Mouse (Mus musculus) embryonic fibroblast, embryonic 13.5 days (primary cell): Measurements from ENCODE around the gene Rab4a. TPM values are rescaled to one million over a fixed set of nuclear protein-coding genes. Genes with fewer than 3 reads are reported as not detected.
"Not testable (repeated sequence)": the region's sequence is repeated elsewhere in the genome, so short reads cannot be mapped to it uniquely, and the experiment has no call there.

Experiments used
- H3K27ac ChIP-seq: 2 replicates; pipeline ENCODE4 v1.5.1; 2012; ENCODE audit warnings: low read length, control low read depth, inconsistent platforms; ENCODE audit not compliant: insufficient read depth
- H3K4me1 ChIP-seq: 2 replicates; pipeline ENCODE4 v1.6.1; 2011; ENCODE audit warnings: low read length; ENCODE audit not compliant: control insufficient read depth, insufficient read depth
- H3K4me3 ChIP-seq: 2 replicates; pipeline ENCODE4 v1.5.1; 2011; ENCODE audit warnings: mild to moderate bottlenecking, control low read depth, low read length; ENCODE audit not compliant: insufficient read depth
- CTCF ChIP-seq: IDR thresholded peaks from 2 replicates; pipeline ENCODE4 v1.5.1; 2011; ENCODE audit warnings: mild to moderate bottlenecking, control low read depth, low read length, moderate library complexity, borderline replicate concordance; ENCODE audit not compliant: insufficient read depth
- POLR2A ChIP-seq: IDR thresholded peaks from 2 replicates; pipeline ENCODE4 v1.6.1; 2011; ENCODE audit warnings: low read depth, mild to moderate bottlenecking, control low read depth, low read length, moderate library complexity
- polyA plus RNA-seq: library from polyadenylated mRNA; stranded (reverse); fragments of >200 nt; gene quantifications from 2 replicates; pipeline ENCODE4 v1.2.4, GENCODE M21; 2011; ENCODE audit warnings: low read depth; ENCODE audit not compliant: missing spikeins, insufficient read length

The Rab4a gene
- polyA plus RNA-seq, 1 experiment: 22.0 TPM

DNA sequence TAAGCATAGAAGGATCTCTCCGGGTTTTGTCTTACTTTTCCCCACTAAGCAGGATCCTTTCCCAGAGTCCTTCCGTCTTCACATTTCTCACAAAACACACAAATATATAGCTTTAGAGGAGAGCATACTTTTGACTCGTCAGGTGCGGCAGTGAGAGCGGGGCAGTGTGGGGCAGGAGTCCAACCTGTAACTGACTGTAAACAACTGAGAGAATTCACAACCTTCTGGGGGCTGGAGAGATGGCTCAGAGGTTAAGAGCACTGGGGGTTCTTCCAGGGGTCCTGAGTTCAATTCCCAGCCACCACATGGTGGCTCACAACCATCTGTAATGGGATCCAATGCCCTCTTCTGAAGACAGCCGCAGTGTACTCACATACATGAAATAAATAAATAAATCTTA is 6.4 kb upstream of the Rab4a start:
- Histone ChIP-seq H3K27ac (no peak overlapping the region), H3K4me1 (no peaks in the 10 kb centered on the region), H3K4me3 (no peak overlapping the region)
- no peak for TF ChIP-seq POLR2A
- no peak for TF ChIP-seq CTCF

DNA sequence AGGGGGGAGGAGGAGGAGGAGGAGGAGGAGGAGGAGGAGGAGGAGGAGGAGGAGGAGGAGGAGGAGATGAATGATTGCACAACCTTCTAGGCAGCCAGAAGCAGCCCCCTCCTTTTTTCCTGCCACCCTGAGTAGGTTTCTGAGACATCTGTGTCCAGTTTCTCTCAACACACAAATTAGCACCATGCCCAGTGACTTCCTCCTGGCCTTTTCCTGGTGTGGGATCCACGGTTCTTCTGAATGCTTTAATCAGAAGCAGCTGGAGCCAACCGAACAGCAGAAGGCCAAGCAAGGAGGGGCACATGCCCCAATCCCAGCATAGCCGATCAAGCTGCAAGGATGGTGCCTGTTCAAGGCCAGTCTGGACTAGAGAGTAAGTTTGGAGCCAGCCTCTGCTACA is 5.9 kb upstream of the Rab4a start:
- H3K4me3 ChIP-seq: no peak overlapping the region
- TF ChIP-seq POLR2A: no peak
- TF ChIP-seq CTCF: no peak
- H3K27ac ChIP-seq: no peak overlapping the region

DNA sequence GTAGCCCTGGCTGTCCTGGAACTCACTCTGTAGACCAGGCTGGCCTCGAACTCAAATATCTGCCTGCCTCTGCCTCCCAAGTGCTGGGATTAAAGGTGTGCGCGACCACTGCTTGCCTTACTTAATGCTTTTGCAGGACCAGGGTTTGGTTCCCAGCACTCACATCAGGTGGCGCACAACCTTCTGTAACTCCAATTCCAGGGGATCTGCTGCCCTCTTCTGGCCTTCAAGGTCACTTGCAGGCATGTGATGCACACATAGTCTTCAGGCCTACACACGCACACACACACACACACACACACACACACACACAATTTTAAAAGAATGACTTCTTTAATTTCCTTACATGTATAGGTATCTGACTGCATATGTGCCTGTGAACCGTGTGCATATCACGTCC is 4.9 kb upstream of the Rab4a start:
- no peak overlapping the region for H3K27ac ChIP-seq
- no peak overlapping the region for H3K4me3 ChIP-seq
- TF ChIP-seq POLR2A (no peak), CTCF (no peak)
- no peaks in the 10 kb centered on the region for H3K4me1 ChIP-seq

More for the DNA sequence above, 5.9 kb upstream of the Rab4a start:
- no peaks in the 10 kb centered on the region for H3K4me1 ChIP-seq

DNA sequence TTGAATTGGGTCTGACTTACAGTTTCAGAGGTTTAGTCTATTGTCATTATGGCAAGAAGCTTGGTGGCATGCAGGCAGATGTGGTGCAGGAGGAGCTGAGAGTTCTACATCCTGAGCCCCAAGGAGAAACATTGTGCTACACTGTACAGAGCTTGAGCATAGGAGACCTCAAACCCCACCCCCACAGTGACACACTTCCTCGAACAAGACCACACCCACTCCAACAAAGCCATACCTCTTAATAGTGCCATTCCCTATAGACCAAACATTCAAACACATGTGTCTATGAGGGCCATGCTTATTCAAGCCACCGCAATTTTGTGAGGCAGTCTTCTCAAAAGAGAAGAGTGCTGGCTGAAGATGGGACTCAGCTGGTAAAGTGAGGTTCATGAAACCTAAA is 4.2 kb upstream of the Rab4a start:
- TF ChIP-seq POLR2A (no peak), CTCF (no peak)
- H3K27ac ChIP-seq: no peak overlapping the region
- H3K4me3 ChIP-seq: no peak overlapping the region
- H3K4me1 ChIP-seq: no peaks in the 10 kb centered on the region

DNA sequence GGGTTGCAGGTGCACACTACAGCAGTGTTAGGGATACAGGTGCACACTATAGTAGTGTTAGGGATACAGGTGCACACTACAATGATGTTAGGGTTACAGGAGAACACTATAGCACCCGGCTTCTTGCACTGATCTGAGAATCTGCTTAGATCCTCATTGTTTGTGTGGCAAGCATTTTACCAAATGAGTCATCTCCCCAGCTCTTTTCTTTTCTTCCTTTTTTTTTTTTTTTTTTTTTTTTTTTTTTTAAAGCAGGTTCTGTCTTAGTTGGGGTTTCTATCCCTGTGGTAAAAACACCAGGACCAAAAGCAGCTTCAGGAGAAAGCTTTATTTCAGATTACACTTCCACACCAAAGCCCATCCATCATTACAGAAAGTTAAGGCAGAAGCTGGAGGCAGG is 2.1 kb upstream of the Rab4a start:
- no peak for TF ChIP-seq CTCF
- TF ChIP-seq POLR2A: no peak
- H3K27ac ChIP-seq: no peak overlapping the region
- H3K4me1 ChIP-seq: no peaks in the 10 kb centered on the region
- no peak overlapping the region for H3K4me3 ChIP-seq

DNA sequence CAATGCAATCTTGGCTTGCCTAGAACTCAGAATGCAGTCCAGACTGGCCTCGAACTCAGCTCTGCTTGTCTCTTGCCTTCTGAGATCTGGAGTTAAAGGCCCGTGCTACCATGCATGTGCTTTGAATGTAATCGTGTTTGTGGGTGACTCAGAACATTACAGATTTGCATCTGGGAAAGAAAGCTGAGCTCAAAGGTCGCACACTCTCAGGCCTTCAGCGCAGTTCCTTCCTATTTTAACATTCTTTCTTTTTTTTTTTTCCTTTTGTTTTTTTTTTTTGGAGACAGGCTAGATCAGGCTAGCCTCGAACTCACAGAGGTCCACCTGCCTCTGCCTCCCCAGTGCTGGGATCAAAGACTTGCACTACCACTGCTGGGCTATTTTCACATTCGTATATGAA is 1.2 kb upstream of the Rab4a start:
- Histone ChIP-seq H3K27ac (no peak overlapping the region), H3K4me3 (no peak overlapping the region), H3K4me1 (no peaks in the 10 kb centered on the region)
- TF ChIP-seq POLR2A (no peak), CTCF (no peak)

DNA sequence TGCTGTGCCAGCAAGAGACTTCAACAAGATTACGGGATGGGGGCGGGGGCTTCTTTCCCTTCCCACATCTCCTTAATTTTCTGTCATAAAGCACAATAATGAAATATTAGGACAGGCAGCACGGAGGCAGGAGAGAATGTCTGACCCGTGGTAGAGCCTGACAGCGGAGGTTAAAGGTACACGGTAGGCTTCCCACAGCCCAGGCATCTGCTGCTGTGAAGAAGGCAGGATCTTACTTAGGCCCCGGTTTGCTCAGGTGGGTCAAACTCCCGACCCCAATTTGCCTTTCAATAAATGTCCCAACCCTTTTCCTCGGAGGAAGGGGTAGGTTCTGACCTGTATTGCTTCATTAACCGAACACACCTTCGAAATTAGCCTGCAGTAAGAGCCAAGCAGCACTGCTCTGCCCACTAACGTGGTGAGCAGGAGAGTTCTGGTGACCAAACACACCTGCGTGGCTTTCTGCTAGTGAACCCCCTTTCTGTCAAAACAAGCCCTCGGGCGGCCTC is 522 bp upstream of the Rab4a start:
- Histone ChIP-seq H3K4me1 (no peaks in the 10 kb centered on the region), H3K27ac (no peak overlapping the region), H3K4me3 (peak overlapping the region; percentile 27)
- TF ChIP-seq CTCF: no peak

DNA sequence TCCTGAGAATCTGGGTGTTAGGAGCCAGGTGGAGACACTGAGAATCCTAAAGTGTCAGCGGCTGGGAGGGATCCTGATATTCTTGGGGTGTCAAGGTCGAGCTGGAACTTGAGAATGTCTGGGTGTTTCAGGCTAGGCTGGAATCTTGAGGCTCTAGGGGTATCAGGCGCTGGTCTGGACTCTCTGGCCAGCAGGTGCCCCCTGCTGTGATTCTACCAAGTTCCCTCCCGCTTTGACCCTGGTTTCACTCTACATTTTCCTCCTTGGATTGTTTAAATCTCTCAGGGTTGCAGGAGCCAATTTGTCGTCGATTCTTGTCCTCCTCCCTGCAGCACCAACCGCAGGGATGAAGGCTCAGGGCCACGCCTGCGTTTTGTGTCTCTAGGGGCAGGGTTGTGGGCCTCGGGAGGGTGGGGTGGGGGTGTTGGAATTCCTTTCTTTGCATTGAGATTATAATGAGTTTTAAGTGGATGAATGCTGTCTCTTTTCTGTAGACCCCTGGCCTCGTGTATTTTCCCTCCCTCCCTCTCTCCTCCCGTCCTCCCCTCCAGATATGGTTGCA is 670 bp downstream of the Rab4a start:
- no peak overlapping the region for H3K27ac ChIP-seq
- H3K4me3 ChIP-seq: peak overlapping the region; percentile 77
- TF ChIP-seq POLR2A (0 out of 2 replicates have a peak, but pooled peaks have one; percentile 18), CTCF (no peak)
- no peaks in the 10 kb centered on the region for H3K4me1 ChIP-seq

DNA sequence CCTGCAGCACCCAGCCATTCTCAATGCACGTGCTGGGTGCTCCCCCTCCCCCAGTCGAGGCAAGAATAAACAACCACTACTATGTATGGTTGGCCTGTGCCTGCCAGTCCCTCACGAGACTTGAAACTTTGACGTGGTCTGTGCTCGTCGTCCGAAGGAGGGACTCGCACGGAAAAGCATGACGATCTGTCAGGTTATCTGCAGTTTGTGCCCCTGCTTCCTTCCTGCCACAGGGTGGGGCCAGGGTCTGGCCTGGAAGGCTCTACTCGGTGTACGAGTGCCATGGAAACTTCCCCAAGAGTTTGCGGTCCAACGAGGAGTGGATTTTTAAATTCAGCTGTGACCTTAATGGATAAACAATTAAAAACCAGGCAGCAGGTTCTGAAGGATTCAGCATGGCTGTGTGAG is 1.2 kb downstream of the Rab4a start:
- peak overlapping the region; percentile 77 for H3K4me3 ChIP-seq
- no peak overlapping the region for H3K27ac ChIP-seq
- no peaks in the 10 kb centered on the region for H3K4me1 ChIP-seq
- TF ChIP-seq CTCF (no peak), POLR2A (no peak)

DNA sequence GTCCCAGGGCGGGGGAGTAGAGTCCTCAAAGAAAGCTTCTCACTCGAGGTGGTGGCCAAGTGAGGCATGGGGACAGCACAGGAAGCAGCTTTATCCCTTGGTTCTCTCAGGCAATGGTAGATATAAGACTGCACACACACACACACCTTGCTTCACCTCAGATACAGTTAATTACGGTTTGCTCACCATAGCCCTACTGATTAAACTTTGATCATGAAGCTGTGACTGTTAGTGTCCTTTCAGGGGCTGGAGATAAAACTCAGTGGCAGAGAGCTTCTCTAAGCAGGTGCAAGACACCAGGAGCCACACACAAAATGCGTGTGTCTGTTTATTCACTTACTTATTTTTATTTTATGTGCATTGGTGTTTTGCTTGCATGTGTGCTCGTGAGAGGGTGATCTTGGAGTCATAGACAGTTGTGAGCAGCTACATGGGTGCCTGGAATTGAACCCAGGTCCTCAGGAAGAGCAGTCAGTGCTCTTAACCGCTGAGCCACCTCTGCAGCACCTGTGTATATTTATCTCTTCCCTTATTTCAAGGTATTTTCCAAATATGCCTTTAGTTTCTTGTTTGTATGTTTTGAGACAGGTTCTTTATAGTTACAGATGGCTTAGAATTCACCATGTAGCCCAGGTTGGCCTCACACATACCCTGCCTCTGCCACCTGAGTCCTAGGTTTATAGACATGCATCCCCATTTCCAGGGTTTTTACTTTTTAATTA is 2.2 kb downstream of the Rab4a start:
- TF ChIP-seq CTCF (no peak), POLR2A (no peak)
- Histone ChIP-seq H3K4me1 (no peaks in the 10 kb centered on the region), H3K27ac (no peak overlapping the region), H3K4me3 (no peak overlapping the region)

DNA sequence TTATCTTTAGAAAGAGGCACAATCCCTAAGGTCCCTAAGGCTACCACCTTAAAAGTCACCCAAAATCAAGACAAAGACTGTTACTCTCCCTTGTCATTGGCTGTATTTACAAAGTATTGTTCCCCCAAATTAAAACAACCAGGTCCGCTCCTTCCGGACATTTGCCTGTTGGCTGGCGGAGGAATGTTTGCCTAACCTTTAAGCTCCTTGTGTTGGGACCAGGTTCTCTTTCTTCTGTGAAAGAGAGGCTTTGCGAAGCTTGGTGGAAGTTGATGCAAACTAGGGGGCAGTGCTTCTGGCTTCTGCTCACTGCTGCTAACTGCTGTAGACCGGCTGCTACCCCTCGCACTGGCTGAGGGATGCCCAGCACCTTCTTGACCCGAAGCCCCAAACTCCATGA is 2.9 kb downstream of the Rab4a start:
- no peak overlapping the region for H3K27ac ChIP-seq
- H3K4me1 ChIP-seq: no peaks in the 10 kb centered on the region
- no peak for TF ChIP-seq CTCF
- TF ChIP-seq POLR2A: no peak
- no peak overlapping the region for H3K4me3 ChIP-seq

DNA sequence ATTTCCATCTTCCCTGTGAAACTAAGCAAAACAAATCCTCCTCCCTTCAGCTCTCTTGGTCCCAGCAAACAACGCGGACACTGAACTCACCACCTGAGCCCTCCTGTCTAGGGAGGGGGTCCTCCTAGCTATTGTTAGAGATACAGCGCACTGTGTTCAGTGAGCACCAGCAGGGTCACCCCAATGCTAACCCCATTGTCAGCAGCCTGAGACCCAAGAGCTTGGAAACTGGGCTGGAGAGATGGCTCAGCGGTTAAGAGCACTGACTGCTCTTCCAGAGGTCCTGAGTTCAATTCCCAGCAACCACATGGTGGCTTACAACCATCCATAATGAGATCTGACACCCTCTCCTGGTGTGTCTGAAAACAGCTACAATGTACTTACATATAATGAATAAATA is 3.6 kb downstream of the Rab4a start:
- not testable (repeated sequence) for H3K4me3 ChIP-seq, H3K4me1 ChIP-seq, H3K27ac ChIP-seq
